Mouse (Mus musculus) ES-Bruce4 (cell line): ENCODE results near the gene Arsb. TPM values are rescaled to one million over a fixed set of nuclear protein-coding genes. Genes with fewer than 3 reads are reported as not detected.

ENCODE experiments used
- H3K27ac ChIP-seq: 2 replicates; pipeline ENCODE4 v1.5.1; 2012; ENCODE audit warnings: low read length, inconsistent platforms; ENCODE audit not compliant: insufficient read depth
- H3K27me3 ChIP-seq: 2 replicates; pipeline ENCODE4 v1.6.1; 2012; ENCODE audit warnings: mild to moderate bottlenecking, low read length, inconsistent platforms; ENCODE audit not compliant: control insufficient read depth, poor library complexity, insufficient read depth, severe bottlenecking
- H3K36me3 ChIP-seq: 2 replicates; pipeline ENCODE4 v1.6.1; 2012; ENCODE audit warnings: inconsistent platforms, mild to moderate bottlenecking, low read length, moderate library complexity; ENCODE audit not compliant: control insufficient read depth, poor library complexity, insufficient read depth, severe bottlenecking
- H3K4me1 ChIP-seq: one replicate; pipeline ENCODE4 v1.8.1; 2011; ENCODE audit warnings: low read length; ENCODE audit not compliant: control insufficient read depth, insufficient read depth
- H3K4me3 ChIP-seq: 2 replicates; pipeline ENCODE4 v1.5.1; 2011; ENCODE audit warnings: low read depth, mild to moderate bottlenecking, low read length
- H3K9ac ChIP-seq: 2 replicates; pipeline ENCODE4 v1.6.1; 2012; ENCODE audit warnings: low read depth, mild to moderate bottlenecking, inconsistent platforms; ENCODE audit not compliant: poor library complexity, severe bottlenecking
- H3K9me3 ChIP-seq: replicated peaks from 2 replicates; pipeline ENCODE4 v1.6.1; 2012; ENCODE audit warnings: mild to moderate bottlenecking, low read length, inconsistent platforms; ENCODE audit not compliant: control insufficient read depth, poor library complexity, insufficient read depth, severe bottlenecking
- CTCF ChIP-seq: IDR thresholded peaks from one replicate; pipeline ENCODE4 v1.8.1; 2011; ENCODE audit warnings: low read depth, low read length
- EP300 ChIP-seq: IDR thresholded peaks from 2 replicates; pipeline ENCODE4 v1.6.1; 2011; ENCODE audit warnings: low read depth, low read length; ENCODE audit not compliant: insufficient read depth
- POLR2A ChIP-seq: IDR thresholded peaks from one replicate; pipeline ENCODE4 v1.8.1; 2011; ENCODE audit warnings: low read length; ENCODE audit not compliant: insufficient read depth
- polyA plus RNA-seq: library from polyadenylated mRNA; stranded (reverse); fragments of >200 nt; gene quantifications from 2 replicates; pipeline ENCODE4 v1.2.4, GENCODE M21; 2011; ENCODE audit warnings: low read depth; ENCODE audit not compliant: missing spikeins, insufficient read depth, insufficient read length

Arsb gene
- polyA plus RNA-seq, 1 experiment = 1.7 TPM

GRCm38 (mm10) chr13:93895430-93895829 lies 124.0 kb downstream of the Arsb start:
- TF ChIP-seq POLR2A (no peak), EP300 (no peak), CTCF (no peak)
- no peaks in the 10 kb centered on the region for H3K9me3 ChIP-seq
- no peak overlapping the region for H3K4me3 ChIP-seq
- no peak overlapping the region for H3K27ac ChIP-seq
- no peak overlapping the region for H3K9ac ChIP-seq
- no peaks in the 10 kb centered on the region for H3K27me3 ChIP-seq
- no peaks in the 10 kb centered on the region for H3K36me3 ChIP-seq
- no peaks in the 10 kb centered on the region for H3K4me1 ChIP-seq

- Histone ChIP-seq H3K9me3 (no peaks in the 10 kb centered on the region), H3K36me3 (no peaks in the 10 kb centered on the region), H3K27me3 (no peaks in the 10 kb centered on the region), H3K4me3 (no peak overlapping the region), H3K4me1 (no peaks in the 10 kb centered on the region), H3K9ac (no peak overlapping the region), H3K27ac (no peak overlapping the region)
- TF ChIP-seq EP300 = no peak
- no peak for TF ChIP-seq POLR2A
- TF ChIP-seq CTCF = no peak
These were observed 126.8 kb downstream of the Arsb start for GRCm38 (mm10) chr13:93897943-93898826.

GRCm38 (mm10) chr13:93899378-93900256 lies 128.2 kb downstream of the Arsb start:
- Histone ChIP-seq H3K36me3 (no peaks in the 10 kb centered on the region), H3K9me3 (no peaks in the 10 kb centered on the region), H3K9ac (no peak overlapping the region), H3K4me3 (no peak overlapping the region), H3K27ac (no peak overlapping the region), H3K27me3 (no peaks in the 10 kb centered on the region), H3K4me1 (no peaks in the 10 kb centered on the region)
- no peak for TF ChIP-seq EP300
- no peak for TF ChIP-seq POLR2A
- no peak for TF ChIP-seq CTCF

DNA sequence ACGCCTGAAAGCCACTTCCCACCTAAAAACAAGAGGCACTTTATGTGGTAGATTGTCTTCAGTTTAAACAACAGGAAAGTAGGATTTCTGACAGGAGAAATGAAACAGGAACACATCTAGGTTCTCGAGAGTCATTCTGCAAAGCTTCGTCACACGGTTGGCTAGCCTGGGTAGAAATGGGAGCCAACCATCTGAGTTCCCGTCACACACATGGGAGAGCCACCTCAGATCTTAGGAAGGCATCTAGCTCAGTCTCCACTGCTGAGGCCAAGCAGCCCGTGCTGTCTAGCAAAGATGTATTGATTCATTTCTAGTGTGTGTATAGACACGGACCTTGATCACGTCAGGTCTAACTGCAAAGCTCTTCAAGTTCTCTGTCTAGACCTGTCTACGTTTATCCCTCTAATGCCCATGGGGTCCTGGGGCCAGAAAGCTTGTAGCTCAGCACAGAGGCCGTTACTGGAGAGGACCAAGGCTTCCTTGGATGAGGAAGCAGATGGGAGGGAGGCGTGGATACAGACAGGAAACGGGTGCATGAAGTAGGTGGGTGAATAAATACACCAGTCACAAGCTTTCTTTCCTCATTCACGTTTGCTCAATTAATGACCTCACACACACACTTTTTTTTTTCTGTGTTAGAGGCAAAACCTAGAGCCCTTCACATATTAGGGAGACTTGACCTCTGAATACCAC lies 129.7 kb downstream of the Arsb start:
- Histone ChIP-seq H3K9ac (no peak overlapping the region), H3K4me1 (no peaks in the 10 kb centered on the region), H3K36me3 (no peaks in the 10 kb centered on the region), H3K27me3 (no peaks in the 10 kb centered on the region), H3K4me3 (no peak overlapping the region), H3K27ac (no peak overlapping the region), H3K9me3 (no peaks in the 10 kb centered on the region)
- TF ChIP-seq POLR2A (no peak), CTCF (no peak), EP300 (no peak)

- H3K4me1 ChIP-seq = no peaks in the 10 kb centered on the region
- no peak overlapping the region for H3K27ac ChIP-seq
- TF ChIP-seq CTCF (no peak), POLR2A (no peak), EP300 (no peak)
- H3K36me3 ChIP-seq = no peaks in the 10 kb centered on the region
- no peaks in the 10 kb centered on the region for H3K27me3 ChIP-seq
- no peak overlapping the region for H3K4me3 ChIP-seq
- H3K9ac ChIP-seq = no peak overlapping the region
- no peaks in the 10 kb centered on the region for H3K9me3 ChIP-seq
These were observed 130.7 kb downstream of the Arsb start for GRCm38 (mm10) chr13:93902126-93902525.
